Mouse (Mus musculus) kidney, postnatal 36 days (tissue): ENCODE data around the gene Olfr1329.
"Not testable (repeated sequence)": the region's sequence is repeated elsewhere in the genome, so short reads cannot be mapped to it uniquely, and the experiment has no call there.

Experiments used
- DNase-seq, 2 experiments: peaks; one replicate each; pipeline ENCODE4 v3.0.0; 2021 to 2022; ENCODE audit warnings: mixed read lengths in 2 of 2

Gene Olfr1329

GRCm38 (mm10) chr4:118917365-118917764 is at the start of gene Olfr1329:
Gene Olfr1329, minus strand, starts transcription at chr4:118917465.
- not testable (repeated sequence) for DNase-seq

GRCm38 (mm10) chr4:118961141-118961628 is 43.9 kb upstream of the Olfr1329 start, which contains the start of gene Lao1:
Gene Lao1, plus strand, starts transcription at chr4:118961578.
- peak; percentile 45 to 62 for DNase-seq

GRCm38 (mm10) chr4:118958812-118959211 is 41.5 kb upstream of the Olfr1329 start:
- no peak for DNase-seq

GRCm38 (mm10) chr4:118938512-118938911 is 21.2 kb upstream of the Olfr1329 start, which contains the start of gene Olfr1328:
Gene Olfr1328, minus strand, starts transcription at chr4:118938612.
- DNase-seq, result no peak

- not testable (repeated sequence) for DNase-seq
These were observed 14.1 kb upstream of the Olfr1329 start for GRCm38 (mm10) chr4:118931326-118931725.

GRCm38 (mm10) chr4:118901981-118902380 is 15.3 kb downstream of the Olfr1329 start:
- no peak for DNase-seq

- DNase-seq, result no peak
These were observed 29.0 kb downstream of the Olfr1329 start, which contains the start of gene Olfr1330 for GRCm38 (mm10) chr4:118888297-118888696. Gene Olfr1330, plus strand, starts transcription at chr4:118888597.

- DNase-seq, result no peak
These were observed 49.7 kb downstream of the Olfr1329 start for GRCm38 (mm10) chr4:118867566-118867965.
